Mouse (Mus musculus) midbrain, embryonic 14.5 days (tissue): ENCODE results near the gene Fam155a. TPM values are rescaled to one million over a fixed set of nuclear protein-coding genes. Genes with fewer than 3 reads are reported as not detected.
"Not testable (repeated sequence)": the region's sequence is repeated elsewhere in the genome, so short reads cannot be mapped to it uniquely, and the experiment has no call there.

Source experiments
- ATAC-seq: fragments of 200-750 bp; cut with Nextera tagmentation; 2 replicates; pipeline ENCODE4 v1.8.0; 2017; ENCODE audit warnings: moderate number of reproducible peaks, moderate library complexity; ENCODE audit not compliant: low FRiP score, low TSS enrichment
- DNase-seq: peaks from one replicate; pipeline ENCODE4 v3.0.0-alpha.2; 2015
- H3K27ac ChIP-seq: fragments of 300-500 bp; sonication (generic); replicated peaks from 2 replicates; pipeline ENCODE4 v1.5.1; 2014; ENCODE audit warnings: mild to moderate bottlenecking, low read depth, low read length, moderate library complexity
- H3K27me3 ChIP-seq: fragments of 300-500 bp; sonication (generic); 2 replicates; pipeline ENCODE4 v1.6.1; 2014; ENCODE audit warnings: low read length, control low read depth, mixed read lengths; ENCODE audit not compliant: control insufficient read depth, insufficient read depth
- H3K36me3 ChIP-seq: fragments of 300-500 bp; sonication (generic); 2 replicates; pipeline ENCODE4 v1.6.1; 2014; ENCODE audit warnings: low read length, control low read depth; ENCODE audit not compliant: control insufficient read depth, insufficient read depth
- H3K4me1 ChIP-seq: fragments of 300-500 bp; sonication (generic); 2 replicates; pipeline ENCODE4 v1.6.1; 2014; ENCODE audit warnings: mild to moderate bottlenecking, antibody characterized with exemption, low read length, control low read depth; ENCODE audit not compliant: control insufficient read depth, insufficient read depth
- H3K4me2 ChIP-seq: fragments of 300-500 bp; sonication (generic); 2 replicates; pipeline ENCODE4 v1.6.1; 2014; ENCODE audit warnings: mild to moderate bottlenecking, low read length, moderate library complexity
- H3K4me3 ChIP-seq: fragments of 300-500 bp; sonication (generic); replicated peaks from 2 replicates; pipeline ENCODE4 v1.5.1; 2014; ENCODE audit warnings: low read depth, low read length
- H3K9ac ChIP-seq: fragments of 300-500 bp; sonication (generic); replicated peaks from 2 replicates; pipeline ENCODE4 v1.6.1; 2014; ENCODE audit warnings: mild to moderate bottlenecking, low read length, moderate library complexity
- H3K9me3 ChIP-seq: fragments of 300-500 bp; sonication (generic); 2 replicates; pipeline ENCODE4 v1.6.1; 2016; ENCODE audit warnings: low read length, control low read depth, mixed read lengths; ENCODE audit not compliant: control insufficient read depth
- WGBS: fragments of 180-500 bp; shearing (Covaris S2); extraction: QIAGEN DNeasy Blood & Tissue Kit; methylation state at CpG from one replicate; pipeline ENCODE4 v1.1.7; 2014; 5-methylcytosine and 5-hydroxymethylcytosine counted together
- polyA plus RNA-seq: library from polyadenylated mRNA; unstranded; fragments of >200 nt; fragmentation: Nextera tagmentation; extraction: Ambion mirVana; gene quantifications from 2 replicates; pipeline ENCODE4 v1.2.1, GENCODE M21; 2014

The Fam155a gene
- polyA plus RNA-seq, 1 experiment from 2014 or later: 30.2 TPM

DNA sequence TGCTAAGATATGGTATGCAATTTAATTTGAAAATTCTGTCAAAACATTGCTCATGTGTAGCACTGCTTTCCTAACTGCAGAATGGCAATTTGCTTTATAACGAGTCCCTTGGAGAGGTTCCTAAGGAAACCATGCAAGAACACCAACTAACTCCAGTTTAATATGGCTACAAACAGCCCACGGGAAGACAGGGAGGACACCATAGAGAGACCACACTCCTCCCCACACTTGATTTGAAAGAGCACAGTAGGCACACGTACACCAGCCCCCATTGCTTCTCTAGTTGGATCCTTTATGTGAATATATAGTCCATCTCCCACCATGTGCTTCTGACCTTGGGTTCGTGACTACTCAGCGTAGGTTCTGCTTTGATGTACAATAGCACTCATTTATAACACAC lies 35.8 kb downstream of the Fam155a start:
- Histone ChIP-seq H3K4me3 (no peak overlapping the region), H3K27me3 (no peaks in the 10 kb centered on the region), H3K27ac (no peak overlapping the region), H3K4me1 (no peaks in the 10 kb centered on the region), H3K36me3 (no peaks in the 10 kb centered on the region), H3K9me3 (no peaks in the 10 kb centered on the region), H3K9ac (no peak overlapping the region), H3K4me2 (no peak overlapping the region)
- 73% methylated on average over 5 of the region's 5 CpGs for WGBS
- ATAC-seq (no peak), DNase-seq (peak; percentile 33)

DNA sequence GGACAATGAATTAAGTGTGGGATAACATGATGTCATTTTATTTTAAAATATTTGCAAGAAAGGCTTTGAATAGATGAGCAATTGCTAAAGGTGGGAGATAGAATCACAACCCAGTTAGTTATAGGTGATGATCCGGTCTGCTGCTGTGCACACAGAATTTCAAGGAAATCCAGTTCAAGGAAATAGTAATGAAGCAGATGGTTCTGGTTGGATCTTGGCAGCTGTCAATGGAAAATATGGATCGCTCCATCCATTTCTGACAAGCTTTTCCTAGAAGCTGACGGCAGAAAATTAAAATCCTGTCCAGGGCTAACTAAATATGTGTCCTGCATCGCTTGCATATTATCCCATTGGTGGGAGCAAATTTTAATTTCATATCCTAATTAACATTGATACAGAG lies 61.2 kb downstream of the Fam155a start:
- no peak overlapping the region for H3K9ac ChIP-seq
- no peaks in the 10 kb centered on the region for H3K27me3 ChIP-seq
- WGBS: 82% methylated on average over 4 of the region's 4 CpGs
- no peaks in the 10 kb centered on the region for H3K36me3 ChIP-seq
- H3K27ac ChIP-seq: no peak overlapping the region
- DNase-seq (no peak), ATAC-seq (no peak)
- H3K4me3 ChIP-seq: no peak overlapping the region
- no peaks in the 10 kb centered on the region for H3K4me1 ChIP-seq
- H3K4me2 ChIP-seq: no peak overlapping the region
- H3K9me3 ChIP-seq: no peaks in the 10 kb centered on the region

DNA sequence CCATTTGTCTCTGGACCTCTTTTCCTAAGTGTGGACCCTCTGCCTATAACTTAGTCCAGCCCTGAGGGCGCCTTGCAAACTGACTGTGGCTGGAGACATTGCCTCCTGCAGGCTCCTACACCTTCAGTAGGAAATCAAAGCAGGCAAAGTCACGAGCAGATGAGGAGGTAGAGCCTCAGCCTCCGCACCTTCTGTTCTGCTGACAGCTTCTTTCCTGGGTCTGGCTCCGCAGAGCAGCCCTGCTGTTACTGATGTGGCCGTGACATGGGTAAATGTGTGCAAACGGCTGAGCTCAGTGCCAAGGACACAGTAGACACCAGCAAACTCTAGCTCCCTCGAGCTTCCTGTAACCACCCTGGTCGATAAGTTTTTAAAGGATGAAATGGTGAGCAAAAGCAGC lies 63.5 kb downstream of the Fam155a start:
- DNase-seq (no peak), ATAC-seq (no peak)
- H3K4me3 ChIP-seq: no peak overlapping the region
- no peaks in the 10 kb centered on the region for H3K27me3 ChIP-seq
- whole genome bisulfite sequencing: 81% methylated on average over 8 of the region's 8 CpGs
- H3K27ac ChIP-seq: no peak overlapping the region
- no peaks in the 10 kb centered on the region for H3K9me3 ChIP-seq
- H3K9ac ChIP-seq: no peak overlapping the region
- H3K4me1 ChIP-seq: no peaks in the 10 kb centered on the region
- no peak overlapping the region for H3K4me2 ChIP-seq
- no peaks in the 10 kb centered on the region for H3K36me3 ChIP-seq

DNA sequence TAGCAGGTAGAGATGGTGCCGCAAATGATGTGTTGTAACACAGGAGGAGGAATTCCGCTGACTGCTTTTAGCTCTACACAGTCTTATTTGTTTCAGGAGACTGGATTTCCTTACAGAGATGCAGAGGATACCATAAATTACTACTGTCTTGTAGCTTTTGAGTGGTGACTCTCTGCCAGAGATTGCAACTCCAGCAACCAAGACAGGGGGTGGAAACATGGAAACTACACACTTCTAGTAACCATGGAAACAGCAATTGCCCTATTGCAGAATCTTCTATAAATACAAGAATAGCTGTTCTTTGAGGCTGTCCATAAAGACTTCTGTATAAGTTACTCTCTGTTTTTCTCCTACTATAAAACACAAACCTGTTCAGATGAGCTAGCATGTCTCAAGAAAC lies 76.2 kb downstream of the Fam155a start:
- H3K9ac ChIP-seq: no peak overlapping the region
- no peaks in the 10 kb centered on the region for H3K4me1 ChIP-seq
- H3K4me2 ChIP-seq: no peak overlapping the region
- DNase-seq: peak; percentile 14
- no peak for ATAC-seq
- 98% methylated on average over 2 of the region's 2 CpGs for WGBS
- no peaks in the 10 kb centered on the region for H3K36me3 ChIP-seq
- no peaks in the 10 kb centered on the region for H3K9me3 ChIP-seq
- H3K27ac ChIP-seq: no peak overlapping the region
- H3K27me3 ChIP-seq: no peaks in the 10 kb centered on the region
- H3K4me3 ChIP-seq: no peak overlapping the region

DNA sequence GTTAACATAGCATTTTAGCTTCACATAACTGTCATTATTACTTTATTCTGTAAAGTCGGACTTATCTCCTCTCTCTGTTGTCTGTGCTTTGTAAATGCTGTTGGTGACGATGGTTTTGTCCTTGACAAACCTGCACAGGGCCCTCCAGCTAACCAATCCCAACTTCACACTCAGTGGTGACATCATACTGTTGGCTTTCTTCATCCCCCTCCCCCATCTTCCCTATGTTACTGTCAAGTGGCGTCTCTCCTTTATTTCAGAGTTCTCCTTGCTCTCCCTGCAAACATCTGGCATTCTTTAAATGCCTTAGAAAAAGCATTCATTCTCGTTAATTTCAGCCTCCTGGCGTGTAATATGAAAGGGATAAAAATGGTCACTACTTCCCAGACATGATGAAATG lies 78.6 kb downstream of the Fam155a start:
- Histone ChIP-seq H3K9me3 (no peaks in the 10 kb centered on the region), H3K4me2 (no peak overlapping the region), H3K9ac (no peak overlapping the region), H3K27me3 (no peaks in the 10 kb centered on the region), H3K4me1 (no peaks in the 10 kb centered on the region), H3K27ac (no peak overlapping the region), H3K4me3 (no peak overlapping the region), H3K36me3 (no peaks in the 10 kb centered on the region)
- DNase-seq (no peak), ATAC-seq (no peak)
- WGBS: 72% methylated on average over 5 of the region's 5 CpGs

DNA sequence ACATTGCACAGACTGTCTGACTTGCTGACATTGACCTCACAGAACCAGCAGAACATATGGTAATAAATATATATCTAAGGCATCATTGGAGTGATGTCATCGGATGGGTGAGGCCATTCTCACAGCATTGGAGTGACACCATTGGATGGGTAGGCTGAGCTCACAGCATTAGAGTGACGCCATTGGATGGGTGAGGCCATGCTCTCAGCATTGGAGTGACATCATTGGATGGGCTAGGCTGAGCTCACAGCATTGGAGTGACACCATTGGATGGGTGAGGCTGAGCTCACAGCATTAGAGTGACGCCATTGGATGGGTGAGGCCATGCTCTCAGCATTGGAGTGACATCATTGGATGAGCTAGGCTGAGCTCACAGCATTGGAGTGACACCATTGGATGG lies 110.9 kb downstream of the Fam155a start:
- H3K36me3 ChIP-seq, H3K27ac ChIP-seq, DNase-seq, H3K4me2 ChIP-seq, H3K27me3 ChIP-seq, H3K4me3 ChIP-seq, H3K9me3 ChIP-seq, H3K9ac ChIP-seq, H3K4me1 ChIP-seq, ATAC-seq: not testable (repeated sequence)
- WGBS: 85% methylated on average over 3 of the region's 3 CpGs

DNA sequence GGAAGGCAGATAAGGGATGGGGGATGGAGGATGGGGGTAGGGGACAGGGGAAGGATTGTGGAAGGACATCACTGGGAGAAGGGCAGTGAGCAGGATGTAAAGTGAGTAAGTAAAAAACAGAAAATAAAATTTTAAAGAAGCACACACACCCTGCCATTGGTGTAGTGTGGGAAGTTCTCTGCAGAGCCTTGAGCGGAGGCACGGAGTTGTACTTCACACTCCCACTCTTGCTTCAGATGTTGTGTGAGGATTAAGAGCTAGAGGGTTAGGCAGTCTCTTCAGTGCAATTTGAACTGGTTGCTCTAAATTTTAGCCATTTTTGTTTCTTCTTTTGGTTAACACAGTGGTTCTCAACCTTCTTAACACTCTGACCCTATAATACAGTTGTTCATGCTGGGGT lies 114.1 kb downstream of the Fam155a start:
- Histone ChIP-seq H3K36me3 (no peaks in the 10 kb centered on the region), H3K9me3 (no peaks in the 10 kb centered on the region), H3K9ac (no peak overlapping the region), H3K27ac (no peak overlapping the region), H3K27me3 (no peaks in the 10 kb centered on the region), H3K4me1 (no peaks in the 10 kb centered on the region), H3K4me3 (no peak overlapping the region), H3K4me2 (no peak overlapping the region)
- DNase-seq (no peak), ATAC-seq (no peak)
- 92% methylated on average over 2 of the region's 2 CpGs for WGBS

DNA sequence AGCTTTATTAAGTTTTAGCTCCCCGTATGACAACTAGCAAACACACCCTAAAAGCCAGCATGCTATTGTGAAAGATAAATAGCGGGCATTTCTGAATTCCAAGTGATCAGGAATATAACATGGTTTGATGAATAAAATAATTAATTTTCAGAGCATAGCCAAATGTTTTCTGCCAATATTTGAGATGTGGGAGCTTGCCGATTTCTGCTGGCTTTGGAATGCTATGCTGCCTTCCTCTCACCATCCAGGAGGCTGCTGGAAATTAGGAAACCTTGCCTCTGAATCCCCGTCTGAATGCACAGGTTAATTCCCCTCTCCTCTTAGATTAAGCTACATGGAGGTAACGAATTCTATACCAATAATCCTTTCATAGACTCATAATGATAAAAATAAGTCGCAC lies 116.1 kb downstream of the Fam155a start:
- Histone ChIP-seq H3K4me2 (no peak overlapping the region), H3K4me3 (no peak overlapping the region), H3K27ac (no peak overlapping the region), H3K9me3 (no peaks in the 10 kb centered on the region), H3K27me3 (no peaks in the 10 kb centered on the region), H3K36me3 (no peaks in the 10 kb centered on the region), H3K4me1 (no peaks in the 10 kb centered on the region), H3K9ac (no peak overlapping the region)
- ATAC-seq (no peak), DNase-seq (no peak)
- WGBS: 87% methylated on average over 6 of the region's 6 CpGs

DNA sequence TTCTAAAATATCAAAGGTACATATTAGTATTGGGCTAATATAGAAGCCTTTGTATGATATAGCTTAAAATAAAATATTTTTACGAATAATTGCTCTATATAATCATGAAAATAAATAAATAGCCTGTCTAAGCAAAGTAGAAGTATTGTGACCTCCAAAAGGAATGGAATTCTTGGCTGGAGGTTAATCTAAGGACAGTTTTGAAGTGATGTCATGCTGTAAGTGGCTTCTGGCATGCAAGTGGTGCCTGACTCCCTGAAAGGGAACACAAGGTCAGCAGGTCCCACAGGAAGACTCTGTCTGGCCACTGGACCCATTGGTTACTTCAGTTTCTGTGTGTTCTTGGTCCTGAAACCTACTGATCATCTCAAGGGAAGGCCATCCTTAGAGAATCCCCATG lies 117.3 kb downstream of the Fam155a start:
- no peaks in the 10 kb centered on the region for H3K4me1 ChIP-seq
- H3K27ac ChIP-seq: no peak overlapping the region
- no peak for ATAC-seq
- H3K4me2 ChIP-seq: no peak overlapping the region
- no peaks in the 10 kb centered on the region for H3K36me3 ChIP-seq
- no peaks in the 10 kb centered on the region for H3K27me3 ChIP-seq
- 41% methylated on average over 1 of the region's 1 CpGs for WGBS
- no peak for DNase-seq
- no peaks in the 10 kb centered on the region for H3K9me3 ChIP-seq
- H3K4me3 ChIP-seq: no peak overlapping the region
- no peak overlapping the region for H3K9ac ChIP-seq
